Mouse (Mus musculus) forebrain, embryonic 10.5 days (tissue): ENCODE data around the gene Cbr1. TPM values are rescaled to one million over a fixed set of nuclear protein-coding genes. Genes with fewer than 3 reads are reported as not detected.

ENCODE experiments used
- DNase-seq: peaks from one replicate; pipeline ENCODE4 v3.0.0-alpha.2; 2017; ENCODE audit warnings: low spot score; ENCODE audit errors: extremely low spot score
- H3K27ac ChIP-seq: fragments of 300-500 bp; sonication (generic); 2 replicates; pipeline ENCODE4 v1.5.1; 2016; ENCODE audit warnings: mild to moderate bottlenecking
- H3K27me3 ChIP-seq: fragments of 300-500 bp; sonication (generic); 2 replicates; pipeline ENCODE4 v1.6.1; 2016; ENCODE audit warnings: mild to moderate bottlenecking; ENCODE audit not compliant: poor library complexity, severe bottlenecking
- H3K36me3 ChIP-seq: fragments of 300-500 bp; sonication (generic); replicated peaks from 2 replicates; pipeline ENCODE4 v1.6.1; 2016; ENCODE audit warnings: mild to moderate bottlenecking, moderate library complexity
- H3K4me1 ChIP-seq: fragments of 300-500 bp; sonication (generic); 2 replicates; pipeline ENCODE4 v1.6.1; 2016
- H3K4me3 ChIP-seq: fragments of 300-500 bp; sonication (generic); 2 replicates; pipeline ENCODE4 v1.5.1; 2016; ENCODE audit warnings: mild to moderate bottlenecking, moderate library complexity
- H3K9me3 ChIP-seq: fragments of 300-500 bp; sonication (generic); 2 replicates; pipeline ENCODE4 v1.6.1; 2016; ENCODE audit warnings: mild to moderate bottlenecking, moderate library complexity
- WGBS: fragments of 180-500 bp; shearing (Covaris S2); methylation state at CpG from one replicate; pipeline ENCODE4 v1.1.7; 2016; 5-methylcytosine and 5-hydroxymethylcytosine counted together
- polyA plus RNA-seq: library from polyadenylated mRNA; unstranded; fragments of >200 nt; fragmentation: Nextera tagmentation; extraction: Ambion mirVana; gene quantifications from 2 replicates; pipeline ENCODE4 v1.2.1, GENCODE M21; 2016

Gene Cbr1
- polyA plus RNA-seq, 1 experiment from 2014 or later, result 84.7 TPM

DNA sequence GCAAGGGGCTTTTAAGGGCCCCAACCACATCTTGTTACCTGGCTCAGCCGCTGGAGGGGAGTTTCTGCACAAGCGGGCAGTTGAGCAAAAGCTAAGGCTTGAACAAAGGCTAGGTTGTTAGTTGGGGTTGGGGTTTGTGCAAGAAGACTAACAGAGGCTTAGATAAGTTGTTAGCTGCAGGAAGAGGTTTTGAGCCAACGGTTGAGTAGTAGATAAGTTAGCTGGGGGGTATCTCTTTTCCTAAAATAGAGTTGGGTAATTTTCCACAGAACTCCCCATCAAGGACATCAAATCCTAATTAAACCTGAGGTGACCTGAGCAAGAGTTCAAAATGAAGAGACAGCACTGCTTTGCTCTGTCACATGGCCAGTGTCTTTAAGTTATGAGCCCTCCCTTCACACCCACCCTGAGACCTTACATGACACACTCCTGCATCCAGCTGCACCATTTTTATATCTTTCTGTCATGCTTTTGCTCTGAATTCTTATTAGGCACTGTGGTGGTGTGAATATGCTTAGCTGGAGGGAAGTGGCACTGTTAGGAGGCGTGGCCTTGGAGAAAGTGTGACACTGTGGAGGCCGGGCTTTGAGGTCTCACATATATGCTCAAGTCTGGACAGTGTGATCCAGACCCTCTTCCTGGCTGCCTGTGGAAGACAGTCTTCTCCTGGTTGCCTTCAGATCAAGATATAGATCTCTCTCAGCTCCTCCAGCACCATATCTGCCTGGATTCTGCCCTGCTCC lies 43.0 kb downstream of the Cbr1 start:
- no peak overlapping the region for H3K4me3 ChIP-seq
- no peak overlapping the region for H3K27ac ChIP-seq
- no peak for DNase-seq
- H3K27me3 ChIP-seq, result no peaks in the 10 kb centered on the region
- 89% methylated on average over 5 of the region's 5 CpGs for WGBS
- H3K4me1 ChIP-seq, result no peaks in the 10 kb centered on the region
- no peaks in the 10 kb centered on the region for H3K36me3 ChIP-seq
- no peaks in the 10 kb centered on the region for H3K9me3 ChIP-seq

Other genes with a start within 250 kb of the Cbr1 start
- gene Setd4, start 1.8 kb upstream of the Cbr1 start, polyA plus RNA-seq, result 14.9 and 15.8 TPM in 2 replicates
- not detected in 2 replicates for gene Gm5678, start 22.2 kb downstream of the Cbr1 start, polyA plus RNA-seq
- 0.62 and 0.92 TPM in 2 replicates for gene Cbr3, start 77.4 kb downstream of the Cbr1 start, polyA plus RNA-seq
- gene Dop1b, start 106.1 kb downstream of the Cbr1 start, polyA plus RNA-seq, result 5.5 and 6.5 TPM in 2 replicates
- gene Morc3, start 226.3 kb downstream of the Cbr1 start, polyA plus RNA-seq, result 28.4 and 32.4 TPM in 2 replicates